Mouse (Mus musculus) cerebellum, adult (tissue): Measurements from ENCODE around the gene Flot2.

Experiments used
- ATAC-seq: cut with Nextera tagmentation; 2 replicates; pipeline ENCODE4 v1.9.2; 2017; ENCODE audit warnings: mild to moderate bottlenecking, moderate library complexity, mixed read lengths; ENCODE audit not compliant: insufficient number of reproducible peaks, low FRiP score, low TSS enrichment

Gene Flot2

GRCm38 (mm10) chr11:78059833-78060757 is 22.4 kb downstream of the Flot2 start:
- ATAC-seq = no peak

DNA sequence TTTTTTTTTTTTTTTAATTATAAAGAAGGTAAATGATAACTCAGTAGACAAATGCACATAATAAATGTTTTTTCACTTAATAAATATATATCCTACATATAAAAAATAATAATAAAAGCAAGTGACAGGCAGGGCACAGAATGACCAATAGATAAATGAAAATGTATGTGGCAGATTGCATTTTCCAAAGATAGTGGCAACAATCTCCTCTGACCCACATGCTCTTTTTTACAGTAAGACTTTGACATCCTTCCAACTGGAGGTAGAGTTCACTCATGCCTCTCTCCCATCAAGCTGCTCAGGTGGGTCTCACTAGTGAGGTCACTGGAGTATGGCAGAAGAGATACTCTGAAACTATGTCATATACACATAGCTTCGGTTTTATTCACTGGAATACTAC is 24.8 kb downstream of the Flot2 start:
- no peak for ATAC-seq

GRCm38 (mm10) chr11:78065906-78066305 is 28.2 kb downstream of the Flot2 start:
- no peak for ATAC-seq

GRCm38 (mm10) chr11:78066641-78067040 is 28.9 kb downstream of the Flot2 start:
- ATAC-seq = no peak

DNA sequence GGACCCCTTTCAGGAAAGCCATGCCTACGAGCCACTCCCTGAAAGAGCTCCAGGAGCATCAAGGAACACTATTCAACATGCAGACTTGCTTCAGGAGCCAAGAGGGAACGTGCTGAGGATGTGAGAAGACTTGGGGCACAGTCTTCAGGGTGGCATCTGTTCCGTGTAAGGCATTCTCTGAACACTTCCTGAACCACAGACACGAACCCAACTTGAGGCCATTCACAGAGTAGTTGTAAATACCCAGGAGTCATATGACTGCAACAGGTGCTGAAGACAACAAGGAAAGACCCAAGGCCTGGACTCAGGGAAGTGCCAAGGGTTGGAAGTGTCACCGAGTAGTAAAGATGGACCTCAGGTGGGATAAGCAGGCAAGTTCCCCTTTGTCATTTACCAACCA is 29.8 kb downstream of the Flot2 start:
- no peak for ATAC-seq

GRCm38 (mm10) chr11:78069130-78069529 is 31.4 kb downstream of the Flot2 start:
- ATAC-seq = no peak

GRCm38 (mm10) chr11:78069646-78070045 is 31.9 kb downstream of the Flot2 start:
- ATAC-seq = no peak

DNA sequence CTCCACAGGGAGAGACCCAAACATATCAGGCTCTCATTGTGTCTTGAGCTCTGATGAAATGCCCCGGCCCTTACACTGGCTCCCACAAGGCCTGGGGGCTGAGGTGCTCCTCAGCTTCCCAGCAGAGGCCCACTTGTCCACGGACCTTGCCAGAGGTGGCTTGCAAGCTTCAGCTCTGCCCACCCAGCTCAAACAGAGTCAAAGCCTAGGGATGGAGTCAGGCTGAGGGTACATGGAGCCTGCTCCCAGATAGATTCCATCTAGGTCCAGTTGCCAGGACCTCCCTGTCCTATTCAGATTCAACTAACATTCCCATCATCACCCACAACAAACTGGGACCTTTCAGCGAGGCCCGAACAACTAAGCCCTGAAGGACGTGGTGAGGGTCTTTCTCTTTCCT is 34.2 kb downstream of the Flot2 start:
- no peak for ATAC-seq

GRCm38 (mm10) chr11:78072425-78073130 is 34.8 kb downstream of the Flot2 start:
- no peak for ATAC-seq

DNA sequence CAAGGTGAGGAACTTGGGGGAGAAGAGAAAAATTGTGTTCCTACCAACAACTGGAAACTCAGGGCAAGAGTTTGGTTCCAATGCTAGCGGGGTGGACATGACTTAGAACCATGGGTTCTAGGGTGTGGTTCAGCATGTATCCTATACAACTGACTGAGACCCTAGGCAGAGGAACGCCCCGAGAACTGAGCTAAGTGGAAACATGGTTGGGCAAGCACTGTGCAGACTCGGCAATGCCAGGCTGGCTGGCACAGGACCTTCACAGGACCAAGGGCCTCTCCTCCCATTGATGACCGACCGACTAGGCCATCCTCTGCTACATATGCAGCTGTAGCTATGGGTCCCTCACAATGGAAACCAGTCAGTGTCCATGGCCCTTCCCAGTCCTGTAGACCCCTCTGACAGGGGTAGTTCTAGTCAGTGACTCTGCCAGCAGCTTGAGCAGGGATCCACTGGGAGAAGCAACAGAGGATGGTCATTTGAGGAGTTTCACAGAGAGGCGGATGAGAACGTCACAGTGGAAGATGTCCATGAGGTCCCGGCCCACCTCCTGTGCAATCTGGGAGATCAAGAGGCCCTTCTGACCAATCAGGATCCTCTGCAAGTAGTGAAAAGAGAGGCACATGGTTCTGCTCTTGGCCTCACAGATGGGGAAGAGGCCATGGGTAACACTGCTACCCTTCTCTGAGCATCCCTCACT is 36.0 kb downstream of the Flot2 start:
- ATAC-seq = no peak

DNA sequence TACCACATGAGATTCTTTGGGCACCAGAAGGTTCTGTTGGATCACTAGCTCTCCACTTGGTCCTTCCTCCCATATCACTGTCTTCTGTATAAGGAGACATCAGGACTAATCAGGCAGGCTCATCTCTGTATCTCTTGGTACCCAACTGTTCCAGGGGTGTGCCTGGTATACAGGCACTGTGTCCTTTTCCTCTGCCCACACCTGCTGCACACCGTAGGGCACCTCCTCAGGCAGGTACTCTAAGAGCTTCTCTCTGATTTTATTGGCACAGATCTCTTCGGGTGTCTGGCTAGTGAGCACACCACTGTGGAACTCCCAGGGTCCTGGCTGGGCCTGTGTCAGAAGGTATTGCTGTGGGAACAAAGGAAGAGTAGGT is 36.5 kb downstream of the Flot2 start:
- no peak for ATAC-seq

GRCm38 (mm10) chr11:78074666-78075065 is 36.9 kb downstream of the Flot2 start:
- no peak for ATAC-seq

DNA sequence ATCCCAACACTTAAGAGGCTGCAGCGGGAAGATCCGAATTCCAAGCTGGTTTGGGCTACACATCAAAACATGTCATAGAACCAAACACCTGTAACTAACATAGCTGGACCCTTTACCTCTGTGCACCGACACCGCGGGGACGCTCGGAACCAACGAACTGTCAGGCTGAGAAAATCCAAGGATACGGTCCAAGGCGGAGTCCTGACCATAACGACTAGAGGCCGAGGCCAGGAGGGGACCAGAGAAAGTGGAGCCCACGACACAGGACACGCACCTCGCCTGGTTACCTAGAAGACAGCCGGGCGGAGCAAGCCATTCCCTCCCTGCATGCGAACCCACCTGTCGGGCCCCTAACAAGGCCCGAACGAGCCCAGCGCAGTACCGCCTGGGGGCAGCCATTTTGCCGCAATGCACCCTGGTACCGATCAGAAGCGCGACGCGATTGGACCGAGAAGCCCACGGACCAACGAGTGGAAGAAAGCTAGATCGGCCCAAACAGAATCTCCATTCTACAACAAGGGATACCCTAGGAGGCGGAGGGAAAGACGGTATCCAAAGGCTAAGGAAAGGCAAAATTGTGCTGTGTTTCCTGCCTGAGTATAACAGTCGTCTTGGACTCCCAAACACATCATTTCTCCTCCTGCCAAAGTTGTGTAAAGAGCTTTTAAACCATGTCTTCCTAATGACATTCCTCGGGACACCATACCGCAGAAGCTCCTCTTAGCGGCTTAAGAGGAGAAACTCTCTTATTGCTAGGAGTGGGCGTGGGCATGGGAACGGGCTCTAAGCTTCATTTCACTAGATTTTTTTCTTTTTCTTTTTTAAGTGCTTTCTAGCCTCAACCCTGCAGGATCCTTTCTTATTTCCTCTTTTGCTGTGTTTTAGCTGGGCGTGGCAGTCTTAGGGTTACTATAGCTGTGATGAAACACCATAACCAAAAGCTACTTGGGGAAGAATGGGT is 42.5 kb downstream of the Flot2 start, which contains the start of gene Eral1:
Eral1 (minus strand) TSS at position 423 of the 961 bp plus-strand sequence.
- ATAC-seq = peak; percentile 90; the same call in 1 of the 2 replicates

- ATAC-seq = no peak
These were observed 45.9 kb downstream of the Flot2 start for GRCm38 (mm10) chr11:78083595-78083994.

GRCm38 (mm10) chr11:78086925-78087479 is 49.3 kb downstream of the Flot2 start:
- ATAC-seq = no peak

DNA sequence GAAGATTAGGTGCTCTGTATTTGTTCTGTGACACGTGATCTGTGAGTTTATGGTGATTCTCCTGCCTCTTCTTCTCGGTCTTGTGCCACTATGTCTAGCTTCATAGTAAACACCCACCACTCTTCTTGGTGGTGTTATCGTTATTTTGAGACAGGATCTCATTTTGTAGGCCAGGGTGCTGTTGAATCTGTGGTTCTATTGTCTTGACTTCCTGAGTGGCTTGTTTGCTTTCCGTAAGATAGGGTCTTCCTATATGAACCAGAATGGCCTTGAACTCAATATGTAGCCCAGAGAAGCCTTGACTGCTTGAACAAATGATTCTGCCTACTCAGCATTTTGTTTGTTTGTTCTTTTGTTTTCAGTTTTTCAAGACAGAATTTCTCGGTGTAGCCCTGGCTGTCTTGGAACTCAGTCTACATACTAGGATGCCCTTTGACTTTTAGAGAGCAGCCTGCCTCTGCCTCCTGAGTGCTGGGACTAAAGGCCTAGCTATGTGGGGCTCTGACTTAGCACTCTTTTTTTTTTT is 50.1 kb downstream of the Flot2 start:
- no peak for ATAC-seq

DNA sequence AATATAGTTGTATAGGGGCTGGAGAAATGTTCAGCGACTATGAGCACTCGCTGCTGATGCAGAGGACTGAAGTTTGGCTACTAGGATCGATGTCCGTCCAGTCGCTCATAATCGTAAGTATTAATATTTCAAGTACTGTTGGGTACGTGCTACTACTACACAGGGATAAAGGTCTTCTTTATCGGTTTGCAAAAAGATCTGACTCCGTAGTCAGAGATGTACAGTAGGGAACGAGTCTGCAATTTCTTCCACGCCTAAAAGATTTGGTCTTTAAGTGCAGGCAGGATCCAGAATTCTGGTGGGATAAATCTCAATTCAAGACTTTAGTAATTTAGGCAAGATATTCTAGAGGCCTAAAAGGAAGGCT is 56.4 kb downstream of the Flot2 start:
- ATAC-seq = no peak

- ATAC-seq = peak; percentile 95
These were observed 56.9 kb downstream of the Flot2 start, which contains the start of gene Fam222b for GRCm38 (mm10) chr11:78094504-78095143. TSS of gene Fam222b (plus strand) at chr11:78094660.

DNA sequence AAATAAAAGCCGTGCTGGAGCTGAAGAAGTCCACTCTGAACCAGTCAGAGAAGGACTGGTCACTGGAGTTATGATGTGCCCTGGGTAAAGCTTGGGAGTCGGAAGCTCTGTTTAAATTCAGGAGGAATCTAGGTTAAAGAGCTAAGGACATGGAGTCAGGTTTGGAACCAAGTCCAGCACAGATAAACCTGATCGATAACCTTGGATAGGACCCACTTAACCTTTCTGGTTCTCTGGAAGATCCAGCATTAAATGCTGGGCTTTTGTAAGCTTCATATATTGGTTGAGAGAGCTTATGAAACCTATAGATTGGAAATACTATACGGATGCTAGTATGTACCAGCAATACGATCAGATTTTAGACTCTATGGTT is 57.4 kb downstream of the Flot2 start:
- no peak for ATAC-seq
